Mouse (Mus musculus) embryonic fibroblast, embryonic 13.5 days (primary cell): ENCODE results near the gene Esam.

Experiments
- CTCF ChIP-seq: IDR thresholded peaks from 2 replicates; pipeline ENCODE4 v1.5.1; 2011; ENCODE audit warnings: mild to moderate bottlenecking, control low read depth, low read length, moderate library complexity, borderline replicate concordance; ENCODE audit not compliant: insufficient read depth
- POLR2A ChIP-seq: IDR thresholded peaks from 2 replicates; pipeline ENCODE4 v1.6.1; 2011; ENCODE audit warnings: low read depth, mild to moderate bottlenecking, control low read depth, low read length, moderate library complexity

- no peak for TF ChIP-seq POLR2A
- TF ChIP-seq CTCF = no peak
These were observed 24.8 kb downstream of the Esam start, which contains the start of gene Nrgn for GRCm38 (mm10) chr9:37552536-37553293.
